Mouse (Mus musculus): Measurements from ENCODE around the gene Nfib.

Gene Nfib

GRCm38 (mm10) chr4:82392496-82392895 lies 313.1 kb downstream of the Nfib start:
- no peak for DNase-seq (ENCODE audit: low read depth, low spot score)

GRCm38 (mm10) chr4:82391726-82392472 lies 313.7 kb downstream of the Nfib start:
- no peak for DNase-seq (ENCODE audit: low read depth, low spot score)

- no peak for DNase-seq (ENCODE audit: low read depth, low spot score)
These were observed 315.0 kb downstream of the Nfib start for GRCm38 (mm10) chr4:82390545-82390944.

- no peak for DNase-seq (ENCODE audit: low read depth, low spot score)
These were observed 315.7 kb downstream of the Nfib start for GRCm38 (mm10) chr4:82389876-82390275.

GRCm38 (mm10) chr4:82387620-82388019 lies 317.9 kb downstream of the Nfib start:
- no peak for DNase-seq (ENCODE audit: low read depth, low spot score)

GRCm38 (mm10) chr4:82386222-82386993 lies 319.1 kb downstream of the Nfib start:
- DNase-seq (ENCODE audit: low read depth, low spot score): no peak

- DNase-seq (ENCODE audit: low read depth, low spot score): no peak
These were observed 319.9 kb downstream of the Nfib start for GRCm38 (mm10) chr4:82385638-82386037.

- no peak for DNase-seq (ENCODE audit: low read depth, low spot score)
These were observed 321.4 kb downstream of the Nfib start for GRCm38 (mm10) chr4:82383991-82384731.

GRCm38 (mm10) chr4:82383346-82383745 lies 322.2 kb downstream of the Nfib start:
- DNase-seq (ENCODE audit: low read depth, low spot score): no peak

GRCm38 (mm10) chr4:82381786-82382185 lies 323.8 kb downstream of the Nfib start:
- DNase-seq (ENCODE audit: low read depth, low spot score): no peak

- DNase-seq (ENCODE audit: low read depth, low spot score): no peak
These were observed 325.0 kb downstream of the Nfib start for GRCm38 (mm10) chr4:82380578-82380977.

- DNase-seq (ENCODE audit: low read depth, low spot score): no peak
These were observed 327.5 kb downstream of the Nfib start for GRCm38 (mm10) chr4:82378050-82378449.

GRCm38 (mm10) chr4:82377621-82378020 lies 327.9 kb downstream of the Nfib start:
- no peak for DNase-seq (ENCODE audit: low read depth, low spot score)

- no peak for DNase-seq (ENCODE audit: low read depth, low spot score)
These were observed 331.0 kb downstream of the Nfib start for GRCm38 (mm10) chr4:82374560-82374959.

GRCm38 (mm10) chr4:82372217-82372616 lies 333.3 kb downstream of the Nfib start:
- no peak for DNase-seq (ENCODE audit: low read depth, low spot score)

- DNase-seq (ENCODE audit: low read depth, low spot score): no peak
These were observed 334.1 kb downstream of the Nfib start for GRCm38 (mm10) chr4:82371471-82371870.

GRCm38 (mm10) chr4:82369011-82369776 lies 336.4 kb downstream of the Nfib start:
- DNase-seq (ENCODE audit: low read depth, low spot score): no peak

GRCm38 (mm10) chr4:82368091-82368775 lies 337.3 kb downstream of the Nfib start:
- no peak for DNase-seq (ENCODE audit: low read depth, low spot score)

GRCm38 (mm10) chr4:82364696-82365385 lies 340.7 kb downstream of the Nfib start:
- no peak for DNase-seq (ENCODE audit: low read depth, low spot score)

- DNase-seq (ENCODE audit: low read depth, low spot score): no peak
These were observed 341.6 kb downstream of the Nfib start for GRCm38 (mm10) chr4:82363951-82364350.
